8 mouse cellular contexts compared by ENCODE assay signal in the genomic region with DNA sequence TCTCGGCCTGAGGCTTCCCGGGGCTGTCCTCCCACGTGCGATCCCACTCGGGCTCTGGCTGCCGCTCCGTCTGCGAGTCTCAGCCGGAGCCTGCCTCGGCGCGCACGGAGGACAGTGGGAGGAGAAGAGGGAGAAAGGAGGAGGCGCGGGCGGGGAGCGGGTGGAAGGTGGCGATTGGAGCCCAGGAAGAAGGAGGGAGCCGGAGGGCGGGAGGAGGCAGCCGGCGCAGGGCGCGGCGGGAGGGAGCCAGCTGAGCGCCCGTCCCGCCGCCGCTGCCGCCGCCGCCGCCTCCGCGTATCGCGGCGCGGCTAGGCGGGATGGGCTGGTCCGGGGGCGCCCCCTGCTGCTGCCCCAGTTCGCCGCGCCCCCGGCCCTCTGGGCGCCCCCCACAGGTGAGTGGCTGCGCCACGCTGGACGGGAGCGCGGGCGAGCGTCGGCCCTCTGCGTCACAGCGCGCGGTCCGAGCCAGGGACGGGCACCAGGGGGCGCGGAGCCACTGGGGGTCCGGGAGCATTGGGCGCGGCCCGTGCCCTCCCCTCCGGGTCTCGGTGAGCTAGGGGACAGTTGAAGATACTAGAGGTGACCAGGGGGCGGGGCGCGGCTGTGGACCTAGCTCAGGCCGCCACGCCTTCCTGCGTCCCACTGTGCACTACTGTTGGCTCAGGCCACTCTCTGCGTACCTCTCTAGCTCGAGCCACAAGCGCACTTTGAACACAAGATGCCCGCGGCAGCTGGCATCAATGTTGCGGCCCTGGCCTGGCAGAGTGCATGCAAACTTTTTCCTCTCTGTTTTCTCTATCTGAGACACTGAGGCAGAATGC. TPM values are rescaled to one million over a fixed set of nuclear protein-coding genes. Genes with fewer than 3 reads are reported as not detected.
DNase-seq lines count a peak whose midpoint lies in the region; ATAC-seq lines count a peak whose summit lies in the region.

A gene (plus strand): TSS at position 253 of the 821 bp plus-strand sequence.

- H3K4me2 ChIP-seq in limb, embryonic 13.5 days (replicated peaks): peak within 1 kb of the TSS; percentile 83
- peak within 1 kb of the TSS; percentile 79 for H3K4me2 ChIP-seq in midbrain, embryonic 14.5 days (ENCODE audit: low read length)

- DNase-seq in spleen, adult 18-20 months: peak; percentile 49 to 67
- DNase-seq in spleen, postnatal 14 days (ENCODE audit: low spot score in 2 of 2): no peak
- peak; percentile 86 for DNase-seq in embryo, embryonic 11 days
- peak; percentile 94 for DNase-seq in kidney, adult 11 months
- DNase-seq in midbrain, embryonic 14.5 days: peak; percentile 79
- peak; percentile 53 to 56 for DNase-seq in spleen, postnatal 36 days (ENCODE audit: low spot score in 2 of 2)

- no peaks in the 10 kb centered on the region for H3K27me3 ChIP-seq in limb, embryonic 13.5 days
- peaks cover 20% of the 10 kb centered on the region for H3K27me3 ChIP-seq in midbrain, embryonic 14.5 days (ENCODE audit: control insufficient read depth, insufficient read depth, low read length)

- WGBS in limb, embryonic 13.5 days: under 1% methylated on average over 73 of the region's 82 CpGs
- WGBS in midbrain, embryonic 14.5 days: under 1% methylated on average over 63 of the region's 82 CpGs

- peak within 1 kb of the TSS; percentile 78 for H3K9ac ChIP-seq in limb, embryonic 13.5 days
- peak within 1 kb of the TSS; percentile 52 for H3K9ac ChIP-seq in midbrain, embryonic 14.5 days (replicated peaks; ENCODE audit: low read length)

- peaks cover 31% of the 10 kb centered on the region for H3K36me3 ChIP-seq in limb, embryonic 13.5 days
- H3K36me3 ChIP-seq in midbrain, embryonic 14.5 days (ENCODE audit: control insufficient read depth, insufficient read depth, low read length): peaks cover 27% of the 10 kb centered on the region

- peak; percentile 68 for ATAC-seq in granulocyte monocyte progenitor cell, adult 5-6 weeks (replicated peaks; ENCODE audit: poor library complexity, severe bottlenecking)
- ATAC-seq in limb, embryonic 13.5 days (ENCODE audit: low FRiP score, low read depth): peak; percentile 68
- ATAC-seq in midbrain, embryonic 14.5 days (ENCODE audit: low FRiP score, low TSS enrichment): peak; percentile 64

- no peaks in the 10 kb centered on the region for H3K9me3 ChIP-seq in limb, embryonic 13.5 days
- H3K9me3 ChIP-seq in midbrain, embryonic 14.5 days (ENCODE audit: control insufficient read depth, low read length): no peaks in the 10 kb centered on the region

- peak within 1 kb of the TSS; percentile 98 for H3K27ac ChIP-seq in limb, embryonic 13.5 days
- H3K27ac ChIP-seq in midbrain, embryonic 14.5 days (replicated peaks; ENCODE audit: low read depth, low read length): no peak within 1 kb of the TSS

- H3K4me1 ChIP-seq in limb, embryonic 13.5 days: peaks cover 77% of the 10 kb centered on the region
- H3K4me1 ChIP-seq in midbrain, embryonic 14.5 days (ENCODE audit: control insufficient read depth, insufficient read depth, low read length): peaks cover 17% of the 10 kb centered on the region; the same call in 1 of the 2 replicates

- peak within 1 kb of the TSS; percentile 61 for H3K4me3 ChIP-seq in limb, embryonic 13.5 days
- peak within 1 kb of the TSS; percentile 50 for H3K4me3 ChIP-seq in midbrain, embryonic 14.5 days (replicated peaks; ENCODE audit: low read depth, low read length)

RNA-seq across cellular contexts. Expression of the gene that starts here (rescaled TPM):
- 0.17 TPM in 1 of 2 replicates, not detected in the other for total RNA-seq in granulocyte monocyte progenitor cell, adult 5-6 weeks (2014; fragmentation: Nextera tagmentation)
- not detected in 2 replicates for total RNA-seq in granulocyte monocyte progenitor cell, adult 5-6 weeks (2017)
- 39.8 and 45.3 TPM in 2 replicates for polyA plus RNA-seq in limb, embryonic 13.5 days (2015; fragmentation: Nextera tagmentation; extraction: Ambion mirVana)
- 3.6 and 8.9 TPM in 2 replicates for polyA plus RNA-seq in midbrain, embryonic 14.5 days (2014; fragmentation: Nextera tagmentation; extraction: Ambion mirVana)

Comparison
In these comparisons a context has a peak if more than half of its experiments do, and no peak if none do; other contexts are left out.
1. DNase-seq: peak in spleen, adult 18-20 months (2 of 2), embryo, embryonic 11 days (single experiment), kidney, adult 11 months (single experiment), midbrain, embryonic 14.5 days (single experiment) and spleen, postnatal 36 days (2 of 2); none in spleen, postnatal 14 days (0 of 2).
2. Peak in ATAC-seq in granulocyte monocyte progenitor cell, adult 5-6 weeks; RNA of the gene not detected or under 1 TPM.
3. Peak in every context shown above with its lines, with median percentiles within 50 percentile points of each other: ATAC-seq.